Mouse (Mus musculus) common myeloid progenitor, adult 5-6 weeks (primary cell): Measurements from ENCODE around the gene 3110082J24Rik. TPM values are rescaled to one million over a fixed set of nuclear protein-coding genes. Genes with fewer than 3 reads are reported as not detected.

Source experiments
- ATAC-seq: replicated peaks from 2 replicates; pipeline ENCODE4 v1.8.0; 2016; ENCODE audit warnings: low read depth, mild to moderate bottlenecking, moderate TSS enrichment, inconsistent platforms; ENCODE audit not compliant: poor library complexity, severe bottlenecking
- total RNA-seq: library from RNA; stranded (forward); fragments of 200-1000, 187-1606 nt; gene quantifications from 2 replicates; pipeline ENCODE4 v1.2.3, GENCODE M21; 2017

The 3110082J24Rik gene
- total RNA-seq, 1 experiment from 2014 or later = not detected

GRCm38 (mm10) chr5:30119163-30119562, 13.3 kb upstream of the 3110082J24Rik start:
- ATAC-seq = no peak

GRCm38 (mm10) chr5:30118018-30118417, 12.1 kb upstream of the 3110082J24Rik start:
- no peak for ATAC-seq

- no peak for ATAC-seq
Measured at GRCm38 (mm10) chr5:30115718-30116117, 9.8 kb upstream of the 3110082J24Rik start.

GRCm38 (mm10) chr5:30114761-30115140, 8.9 kb upstream of the 3110082J24Rik start:
- ATAC-seq = no peak

- peak; percentile 65 for ATAC-seq
Measured at GRCm38 (mm10) chr5:30113881-30114760, 8.2 kb upstream of the 3110082J24Rik start.

GRCm38 (mm10) chr5:30112533-30113068, 6.7 kb upstream of the 3110082J24Rik start:
- ATAC-seq = no peak

- ATAC-seq = no peak
Measured at GRCm38 (mm10) chr5:30111771-30112170, 5.9 kb upstream of the 3110082J24Rik start.

- ATAC-seq = peak; percentile 59
Measured at GRCm38 (mm10) chr5:30111126-30111525, 5.2 kb upstream of the 3110082J24Rik start.

GRCm38 (mm10) chr5:30110371-30111060, 4.6 kb upstream of the 3110082J24Rik start:
- ATAC-seq = no peak

- no peak for ATAC-seq
Measured at GRCm38 (mm10) chr5:30109899-30110298, 4.0 kb upstream of the 3110082J24Rik start.

GRCm38 (mm10) chr5:30108233-30108632, 2.3 kb upstream of the 3110082J24Rik start:
- no peak for ATAC-seq

- ATAC-seq = no peak
Measured at GRCm38 (mm10) chr5:30107611-30108041, 1.7 kb upstream of the 3110082J24Rik start.

- ATAC-seq = no peak
Measured at GRCm38 (mm10) chr5:30107186-30107585, 1.3 kb upstream of the 3110082J24Rik start.

GRCm38 (mm10) chr5:30106756-30107155, 870 bp upstream of the 3110082J24Rik start:
- ATAC-seq = no peak

GRCm38 (mm10) chr5:30104841-30105667, 832 bp downstream of the 3110082J24Rik start, which contains the start of gene Garem2:
Garem2 (plus strand) TSS chr5:30105161.
- ATAC-seq = 0 out of 2 replicates have a peak, but pooled peaks have one; percentile 4

GRCm38 (mm10) chr5:30104339-30104738, 1.5 kb downstream of the 3110082J24Rik start:
- peak; percentile 45; the same call in 1 of the 2 replicates for ATAC-seq

GRCm38 (mm10) chr5:30103340-30103739, 2.5 kb downstream of the 3110082J24Rik start:
- no peak for ATAC-seq

GRCm38 (mm10) chr5:30098260-30098659, 7.6 kb downstream of the 3110082J24Rik start:
- ATAC-seq = no peak

GRCm38 (mm10) chr5:30095731-30096130, 10.2 kb downstream of the 3110082J24Rik start:
- no peak for ATAC-seq

- ATAC-seq = no peak
Measured at GRCm38 (mm10) chr5:30094399-30094798, 11.5 kb downstream of the 3110082J24Rik start.
